Mouse (Mus musculus) lung, postnatal 0 days (tissue): ENCODE measurements around the gene Trim47.

ENCODE experiments used
- CTCF ChIP-seq: IDR thresholded peaks from 2 replicates; pipeline ENCODE4 v1.5.1; 2016; ENCODE audit warnings: antibody characterized with exemption, mild to moderate bottlenecking
- EP300 ChIP-seq: IDR thresholded peaks from 2 replicates; pipeline ENCODE4 v1.6.1; 2016; ENCODE audit warnings: antibody characterized with exemption, mild to moderate bottlenecking, control low read depth

DNA sequence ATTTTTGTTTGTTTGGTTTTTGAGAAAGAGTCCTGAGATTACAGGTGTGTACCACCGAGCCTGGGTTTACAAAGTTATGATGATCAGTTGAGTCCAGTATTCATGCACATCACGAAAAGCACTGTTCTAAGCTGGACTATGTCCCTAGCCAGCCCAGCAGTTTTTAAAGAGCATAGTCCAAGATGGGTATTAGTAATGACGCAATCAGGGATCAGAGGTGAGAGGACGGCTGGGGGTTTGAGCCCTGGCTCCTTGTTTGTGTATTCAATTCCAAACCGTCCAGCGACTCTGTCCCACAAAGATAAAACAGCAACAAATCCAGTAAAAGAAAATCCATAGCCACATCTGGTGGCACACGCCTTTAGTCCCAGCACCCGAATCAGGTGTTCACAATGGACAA lies 38.8 kb downstream of the Trim47 start:
- TF ChIP-seq CTCF (no peak), EP300 (no peak)
